Mouse (Mus musculus) heart, postnatal 10 days (tissue): ENCODE results near the gene Fam213a. TPM values are rescaled to one million over a fixed set of nuclear protein-coding genes. Genes with fewer than 3 reads are reported as not detected.
A peak's percentile ranks its signal among the peaks of the same experiment; 100 is the strongest.

ENCODE experiments used
- DNase-seq, 2 experiments: peaks; one replicate each; pipeline ENCODE4 v3.0.0; 2021
- intact Hi-C: fragments of 180-260 bp; cut with DNase I; formaldehyde crosslinking; loops from one replicate; pipeline ENCODE4 v1.15.1; 2025
- total RNA-seq, 2 experiments: library from RNA; stranded (reverse); gene quantifications; 2 replicates each; pipeline ENCODE4 v1.2.3; 2021

Fam213a gene
- total RNA-seq, 2 experiments from 2014 or later: 16.1 to 32.2 TPM

GRCm38 (mm10) chr14:40947431-40948394, 65.9 kb downstream of the Fam213a start:
- intact Hi-C loops: loop anchor here (2.0 kb wide), 1 partner anchor 17 kb away; no protein-coding TSS in a partner anchor
- peak in 1 of 2 experiments; percentile 31 for DNase-seq

- intact Hi-C loops: no loop called here
- DNase-seq: no peak
Measured at GRCm38 (mm10) chr14:40943802-40944201, 69.8 kb downstream of the Fam213a start.

Other genes starting within 250 kb of the Fam213a start
- 1 to 10 TPM in 1 of 2 experiments, under 1 TPM in 1; 0.57 to 1.2 TPM for gene Sh2d4b, start 120.5 kb downstream of the Fam213a start, total RNA-seq
- 10 to 100 TPM; 28.1 to 30.4 TPM for gene Tspan14, start 47.0 kb downstream of the Fam213a start, total RNA-seq
- not detected for gene Dydc2, start 55.4 kb upstream of the Fam213a start, total RNA-seq
- not detected for gene Dydc1, start 59.1 kb upstream of the Fam213a start, total RNA-seq
- gene Mat1a, start 91.2 kb upstream of the Fam213a start, total RNA-seq: not detected
- under 1 TPM in 1 of 2 experiments, not detected in 1; 0.34 TPM for gene Sftpa1, start 118.0 kb upstream of the Fam213a start, total RNA-seq
- not detected for gene Mbl1, start 137.7 kb upstream of the Fam213a start, total RNA-seq
- not detected for gene Sftpd, start 171.4 kb upstream of the Fam213a start, total RNA-seq